Mouse (Mus musculus) liver, embryonic 13.5 days (tissue): ENCODE measurements around the gene Arl13b. TPM values are rescaled to one million over a fixed set of nuclear protein-coding genes. Genes with fewer than 3 reads are reported as not detected.

Source experiments
- ATAC-seq: fragments of 200-750 bp; cut with Nextera tagmentation; 2 replicates; pipeline ENCODE4 v1.8.0; 2017; ENCODE audit warnings: low read depth, mild to moderate bottlenecking, moderate number of reproducible peaks, moderate library complexity
- DNase-seq: peaks from one replicate; pipeline ENCODE4 v3.0.0; 2022
- H3K27ac ChIP-seq: fragments of 300-500 bp; sonication (generic); 2 replicates; pipeline ENCODE4 v1.5.1; 2015; ENCODE audit warnings: moderate library complexity, mild to moderate bottlenecking, inconsistent platforms
- H3K27me3 ChIP-seq: fragments of 300-500 bp; sonication (generic); 2 replicates; pipeline ENCODE4 v1.6.1; 2015; ENCODE audit warnings: mild to moderate bottlenecking, inconsistent platforms
- H3K36me3 ChIP-seq: fragments of 300-500 bp; sonication (generic); 2 replicates; pipeline ENCODE4 v1.6.1; 2015; ENCODE audit warnings: mild to moderate bottlenecking, inconsistent platforms
- H3K4me1 ChIP-seq: fragments of 300-500 bp; sonication (generic); replicated peaks from 2 replicates; pipeline ENCODE4 v1.6.1; 2015; ENCODE audit warnings: inconsistent platforms
- H3K4me2 ChIP-seq: fragments of 300-500 bp; sonication (generic); 2 replicates; pipeline ENCODE4 v1.6.1; 2015; ENCODE audit warnings: inconsistent platforms, mild to moderate bottlenecking, moderate library complexity
- H3K4me3 ChIP-seq: fragments of 300-500 bp; sonication (generic); replicated peaks from 2 replicates; pipeline ENCODE4 v1.5.1; 2015; ENCODE audit warnings: mild to moderate bottlenecking, inconsistent platforms
- H3K9ac ChIP-seq: fragments of 300-500 bp; sonication (generic); 2 replicates; pipeline ENCODE4 v1.6.1; 2015; ENCODE audit warnings: mild to moderate bottlenecking, inconsistent platforms
- H3K9me3 ChIP-seq: fragments of 300-500 bp; sonication (generic); replicated peaks from 2 replicates; pipeline ENCODE4 v1.6.1; 2016; ENCODE audit warnings: inconsistent platforms
- WGBS: fragments of 180-500 bp; shearing (Covaris S2); methylation state at CpG from one replicate; pipeline ENCODE4 v1.1.7; 2015; ENCODE audit not compliant: insufficient replicate concordance; 5-methylcytosine and 5-hydroxymethylcytosine counted together
- polyA plus RNA-seq: library from polyadenylated mRNA; unstranded; fragments of >200 nt; fragmentation: Nextera tagmentation; extraction: Ambion mirVana; gene quantifications from 2 replicates; pipeline ENCODE4 v1.2.1, GENCODE M21; 2015

Arl13b gene
- polyA plus RNA-seq = 5.4 and 5.5 TPM in 2 replicates

DNA sequence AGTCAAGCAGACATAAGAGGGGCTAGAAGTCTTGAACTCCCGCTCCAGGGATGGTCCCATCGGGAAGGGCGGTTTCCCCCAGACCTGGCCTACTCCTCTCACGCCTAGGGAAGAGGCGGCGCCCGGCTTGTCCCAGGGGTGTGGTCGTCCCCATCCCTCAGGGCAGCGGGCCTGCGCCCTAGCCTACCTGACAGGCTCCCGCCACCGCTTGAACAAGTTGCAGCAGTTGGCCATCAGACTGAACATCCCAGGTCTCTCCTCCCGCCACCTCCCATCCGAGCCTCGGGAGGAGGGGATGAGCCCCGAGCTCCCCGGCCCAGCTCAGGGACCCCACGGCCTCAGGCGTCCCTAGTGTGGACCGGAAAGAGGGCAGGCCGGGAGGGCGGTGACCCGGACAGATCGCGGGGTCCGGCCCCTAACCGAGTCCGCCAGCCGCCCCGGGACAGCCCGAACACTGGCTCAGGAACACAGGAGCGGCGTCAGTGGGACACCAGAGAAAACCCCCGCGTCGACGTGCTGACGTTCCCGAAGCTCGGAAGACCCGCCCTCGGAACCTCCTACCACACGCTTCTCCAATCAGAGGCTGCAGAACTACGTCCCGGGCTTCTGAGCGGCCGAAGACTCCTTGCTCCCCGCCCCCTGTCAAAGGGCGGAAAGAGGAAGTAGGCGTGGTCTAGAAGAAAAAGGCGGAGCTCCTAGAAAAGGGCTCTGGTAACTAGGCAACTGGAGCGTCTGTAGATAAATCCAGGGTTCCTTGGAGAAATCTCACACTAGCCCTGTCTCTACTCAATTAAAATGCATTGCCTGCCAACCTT lies at the start of gene Arl13b:
Arl13b (minus strand) TSS at position 543 of the 815 bp plus-strand sequence.
- DNase-seq = peak; percentile 92
- peak within 1 kb of the TSS; percentile 91 for H3K4me2 ChIP-seq
- no peaks in the 10 kb centered on the region for H3K9me3 ChIP-seq
- H3K4me3 ChIP-seq = peak within 1 kb of the TSS; percentile 89
- peak within 1 kb of the TSS; percentile 67 for H3K27ac ChIP-seq
- peaks cover 14% of the 10 kb centered on the region for H3K4me1 ChIP-seq
- no peaks in the 10 kb centered on the region for H3K36me3 ChIP-seq
- H3K27me3 ChIP-seq = no peaks in the 10 kb centered on the region
- peak within 1 kb of the TSS; percentile 81 for H3K9ac ChIP-seq
- WGBS = under 1% methylated on average over 52 of the region's 52 CpGs
- peak; percentile 99 for ATAC-seq

GRCm38 (mm10) chr16:62895824-62896223 lies 49.0 kb upstream of the Arl13b start:
- Histone ChIP-seq H3K4me2 (no peak overlapping the region), H3K9ac (no peak overlapping the region), H3K36me3 (no peaks in the 10 kb centered on the region), H3K27me3 (no peaks in the 10 kb centered on the region), H3K4me3 (no peak overlapping the region), H3K4me1 (no peaks in the 10 kb centered on the region), H3K9me3 (no peaks in the 10 kb centered on the region), H3K27ac (no peak overlapping the region)
- no peak for ATAC-seq
- WGBS = 56% methylated on average over 3 of the region's 3 CpGs
- no peak for DNase-seq

DNA sequence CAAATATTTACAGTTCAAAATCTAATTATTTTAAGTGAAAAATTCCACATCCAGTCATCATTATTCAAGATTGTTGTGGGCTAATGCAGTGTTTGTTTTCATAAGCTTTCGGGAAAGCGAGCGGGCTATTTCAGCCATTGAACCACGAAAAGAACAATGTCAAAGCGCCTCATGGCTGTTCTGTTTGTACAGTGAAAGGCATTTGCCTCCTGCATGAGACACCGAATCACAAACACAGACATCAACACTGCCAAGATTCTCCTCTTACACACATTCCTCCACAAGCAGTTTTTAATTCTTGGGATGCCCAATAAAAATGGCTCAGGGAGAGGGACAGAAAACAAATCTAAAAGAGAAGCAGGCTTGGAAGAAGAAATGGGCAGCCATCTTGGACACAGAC lies 27.2 kb upstream of the Arl13b start:
- no peak overlapping the region for H3K27ac ChIP-seq
- no peak overlapping the region for H3K4me2 ChIP-seq
- H3K4me1 ChIP-seq = no peaks in the 10 kb centered on the region
- H3K36me3 ChIP-seq = no peaks in the 10 kb centered on the region
- H3K27me3 ChIP-seq = no peaks in the 10 kb centered on the region
- DNase-seq = no peak
- H3K9me3 ChIP-seq = no peaks in the 10 kb centered on the region
- no peak overlapping the region for H3K4me3 ChIP-seq
- ATAC-seq = no peak
- 74% methylated on average over 6 of the region's 6 CpGs for WGBS
- H3K9ac ChIP-seq = no peak overlapping the region

DNA sequence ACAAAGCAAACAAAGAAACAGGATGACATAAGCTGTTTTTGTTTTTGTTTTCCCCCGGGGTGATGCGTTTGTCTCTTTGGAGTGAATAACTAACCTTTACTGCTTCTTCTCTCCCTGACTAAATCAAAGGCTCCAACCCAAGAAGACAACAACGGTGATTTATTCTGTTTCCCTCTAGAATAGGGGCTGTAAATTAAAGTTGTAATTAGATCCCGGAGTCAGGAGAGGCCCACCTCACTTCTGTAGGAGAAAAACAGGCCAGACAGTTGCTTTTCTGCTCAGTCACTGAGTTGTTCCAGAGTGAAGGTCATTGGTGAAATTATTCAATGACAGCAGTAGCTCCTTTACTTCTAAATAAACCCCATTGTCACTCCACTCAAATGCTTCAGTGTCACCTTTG lies 26.3 kb upstream of the Arl13b start:
- Histone ChIP-seq H3K4me2 (no peak overlapping the region), H3K9ac (no peak overlapping the region), H3K36me3 (no peaks in the 10 kb centered on the region), H3K9me3 (no peaks in the 10 kb centered on the region), H3K4me1 (no peaks in the 10 kb centered on the region), H3K27ac (no peak overlapping the region), H3K4me3 (no peak overlapping the region), H3K27me3 (no peaks in the 10 kb centered on the region)
- DNase-seq (no peak), ATAC-seq (no peak)
- 67% methylated on average over 4 of the region's 4 CpGs for WGBS

DNA sequence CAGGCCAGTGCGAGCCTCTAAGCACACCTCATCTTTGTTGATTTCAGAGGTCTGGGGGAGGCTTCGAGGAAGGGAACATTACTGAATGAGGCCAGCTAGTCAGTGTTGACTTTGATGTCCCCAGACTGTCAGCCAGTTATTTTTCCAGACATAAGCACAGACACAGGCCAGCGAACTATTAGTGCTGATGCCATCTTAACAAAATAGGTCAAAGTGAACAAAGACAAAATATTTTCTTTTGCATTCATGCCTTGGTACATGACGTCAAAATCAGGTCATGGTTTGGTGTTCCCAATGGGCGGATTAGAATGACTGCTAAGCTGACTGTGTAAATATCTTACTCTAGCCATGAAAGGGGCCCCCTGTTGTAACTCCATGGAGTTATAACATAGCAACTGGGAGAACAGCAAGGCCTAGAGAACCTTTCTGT lies 25.9 kb upstream of the Arl13b start:
- Histone ChIP-seq H3K27me3 (no peaks in the 10 kb centered on the region), H3K4me3 (no peak overlapping the region), H3K9me3 (no peaks in the 10 kb centered on the region), H3K36me3 (no peaks in the 10 kb centered on the region), H3K27ac (no peak overlapping the region), H3K9ac (no peak overlapping the region), H3K4me1 (no peaks in the 10 kb centered on the region), H3K4me2 (no peak overlapping the region)
- DNase-seq (no peak), ATAC-seq (no peak)
- WGBS = 67% methylated on average over 5 of the region's 5 CpGs

- no peaks in the 10 kb centered on the region for H3K4me1 ChIP-seq
- no peaks in the 10 kb centered on the region for H3K36me3 ChIP-seq
- H3K27ac ChIP-seq = no peak overlapping the region
- no peak overlapping the region for H3K4me3 ChIP-seq
- H3K4me2 ChIP-seq = no peak overlapping the region
- no peaks in the 10 kb centered on the region for H3K9me3 ChIP-seq
- ATAC-seq (no peak), DNase-seq (no peak)
- WGBS = 30% methylated on average over 6 of the region's 6 CpGs
- H3K27me3 ChIP-seq = no peaks in the 10 kb centered on the region
- H3K9ac ChIP-seq = no peak overlapping the region
These were observed 14.6 kb upstream of the Arl13b start for GRCm38 (mm10) chr16:62861455-62861854.

DNA sequence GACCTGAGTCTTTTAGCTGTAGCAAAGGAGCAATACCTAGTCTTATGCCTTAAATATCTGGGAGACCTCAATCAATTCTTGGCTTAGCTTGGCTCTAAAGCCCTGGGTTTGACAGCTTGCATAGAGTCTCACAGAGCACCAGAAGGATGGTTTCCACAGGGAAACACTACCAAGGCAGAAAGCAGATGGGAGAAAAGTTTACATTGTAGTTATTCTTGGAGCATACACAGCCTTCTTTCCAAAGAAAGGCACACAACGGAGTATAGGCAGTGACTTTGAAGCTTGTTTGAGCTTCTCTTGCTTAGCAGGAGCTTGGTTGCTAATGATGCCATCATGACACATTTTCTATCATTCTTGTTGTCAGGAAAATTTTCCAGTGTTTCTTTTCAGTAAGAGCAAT lies 13.3 kb upstream of the Arl13b start:
- DNase-seq = no peak
- whole genome bisulfite sequencing = 63% methylated on average over 1 of the region's 1 CpGs

GRCm38 (mm10) chr16:62858018-62858417 lies 11.2 kb upstream of the Arl13b start:
- DNase-seq = no peak
- Histone ChIP-seq H3K36me3 (no peaks in the 10 kb centered on the region), H3K4me3 (no peak overlapping the region), H3K9ac (no peak overlapping the region), H3K27me3 (no peaks in the 10 kb centered on the region), H3K9me3 (no peaks in the 10 kb centered on the region), H3K27ac (no peak overlapping the region), H3K4me1 (peaks cover 28% of the 10 kb centered on the region), H3K4me2 (no peak overlapping the region)
- 85% methylated on average over 1 of the region's 1 CpGs for WGBS
- no peak for ATAC-seq

More for the DNA sequence above, 13.3 kb upstream of the Arl13b start:
- H3K9ac ChIP-seq = no peak overlapping the region
- H3K27ac ChIP-seq = no peak overlapping the region
- ATAC-seq = no peak
- H3K4me3 ChIP-seq = no peak overlapping the region
- no peaks in the 10 kb centered on the region for H3K9me3 ChIP-seq
- H3K4me1 ChIP-seq = peaks cover 10% of the 10 kb centered on the region
- no peak overlapping the region for H3K4me2 ChIP-seq
- no peaks in the 10 kb centered on the region for H3K27me3 ChIP-seq
- no peaks in the 10 kb centered on the region for H3K36me3 ChIP-seq

DNA sequence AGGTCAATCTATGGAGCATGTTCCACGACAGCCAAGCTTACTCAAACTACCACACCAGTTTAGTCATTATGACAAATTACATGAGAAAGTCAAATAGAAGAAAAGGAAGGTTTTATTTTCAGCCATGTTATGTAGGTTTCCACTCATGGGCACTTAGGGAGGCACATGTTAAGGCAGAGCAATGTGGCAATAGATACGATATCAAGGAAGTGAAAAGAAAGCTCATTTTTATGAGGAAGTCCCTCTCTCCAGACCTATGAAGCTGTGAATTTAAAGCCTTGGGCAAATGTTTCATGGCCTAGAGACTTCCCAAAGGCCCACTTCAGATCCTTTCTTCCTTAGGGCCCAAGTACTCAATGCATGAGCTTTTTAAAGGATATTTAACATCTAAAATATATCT lies 10.7 kb upstream of the Arl13b start:
- 50% methylated on average over 2 of the region's 2 CpGs for WGBS
- no peak overlapping the region for H3K4me3 ChIP-seq
- no peaks in the 10 kb centered on the region for H3K9me3 ChIP-seq
- H3K27ac ChIP-seq = no peak overlapping the region
- H3K27me3 ChIP-seq = no peaks in the 10 kb centered on the region
- no peaks in the 10 kb centered on the region for H3K36me3 ChIP-seq
- no peak for DNase-seq
- no peak overlapping the region for H3K4me2 ChIP-seq
- peaks cover 28% of the 10 kb centered on the region for H3K4me1 ChIP-seq
- ATAC-seq = no peak
- no peak overlapping the region for H3K9ac ChIP-seq

GRCm38 (mm10) chr16:62856273-62856672 lies 9.4 kb upstream of the Arl13b start:
- peaks cover 28% of the 10 kb centered on the region for H3K4me1 ChIP-seq
- ATAC-seq (no peak), DNase-seq (no peak)
- 38% methylated on average over 2 of the region's 2 CpGs for WGBS
- no peak overlapping the region for H3K4me3 ChIP-seq
- H3K9ac ChIP-seq = no peak overlapping the region
- H3K27ac ChIP-seq = no peak overlapping the region
- no peaks in the 10 kb centered on the region for H3K36me3 ChIP-seq
- no peaks in the 10 kb centered on the region for H3K27me3 ChIP-seq
- H3K9me3 ChIP-seq = no peaks in the 10 kb centered on the region
- H3K4me2 ChIP-seq = no peak overlapping the region

DNA sequence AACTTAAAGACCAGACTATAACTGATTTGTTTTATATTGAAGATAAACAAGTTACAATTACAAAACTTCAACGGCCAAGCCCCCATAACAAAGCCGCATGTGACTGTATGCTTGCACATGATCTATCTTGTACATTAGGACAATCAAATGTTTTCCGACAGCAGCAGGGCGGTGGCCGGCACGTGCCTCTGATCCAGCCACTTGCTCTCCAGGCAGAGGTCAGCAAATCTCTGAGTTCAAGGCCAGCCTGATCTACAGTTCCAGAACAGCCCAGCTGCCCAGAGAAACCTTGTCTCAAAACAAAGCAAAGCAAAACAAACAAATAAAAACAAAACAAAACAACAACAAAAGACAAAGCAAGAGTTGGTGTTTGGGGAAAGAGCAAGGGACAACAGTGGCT lies 8.5 kb upstream of the Arl13b start:
- H3K27ac ChIP-seq = no peak overlapping the region
- 39% methylated on average over 6 of the region's 6 CpGs for WGBS
- DNase-seq (no peak), ATAC-seq (no peak)
- no peaks in the 10 kb centered on the region for H3K36me3 ChIP-seq
- H3K4me2 ChIP-seq = peak overlapping the region; percentile 23; the same call in 1 of the 2 replicates
- H3K27me3 ChIP-seq = no peaks in the 10 kb centered on the region
- no peaks in the 10 kb centered on the region for H3K9me3 ChIP-seq
- peaks cover 28% of the 10 kb centered on the region for H3K4me1 ChIP-seq
- H3K4me3 ChIP-seq = no peak overlapping the region; the same call in 1 of the 2 replicates
- no peak overlapping the region for H3K9ac ChIP-seq
